Mouse (Mus musculus) bone marrow, adult 2 months (tissue): Measurements from ENCODE around the gene Cdc45.

Experiments
- CTCF ChIP-seq: fragments of 200-500 bp; IDR thresholded peaks from 2 replicates; pipeline ENCODE4 v1.5.1; 2011; ENCODE audit warnings: low read length, control low read depth; ENCODE audit not compliant: control insufficient read depth, insufficient read depth
- POLR2A ChIP-seq: fragments of 200-500 bp; IDR thresholded peaks from 2 replicates; pipeline ENCODE4 v1.6.1; 2011; ENCODE audit warnings: low read depth, mild to moderate bottlenecking, control low read depth, low read length, borderline replicate concordance; ENCODE audit not compliant: control insufficient read depth

- TF ChIP-seq CTCF = 0 out of 2 replicates have a peak, but pooled peaks have one; percentile 12
- TF ChIP-seq POLR2A = no peak
Observed at GRCm38 (mm10) chr16:18798841-18799240, 12.9 kb downstream of the Cdc45 start.
